Comparison of ENCODE assay signal across 8 mouse cellular contexts in genomic region chr6:72597083-72597874, GRCm38 (mm10). TPM values are rescaled to one million over a fixed set of nuclear protein-coding genes. Genes with fewer than 3 reads are reported as not detected.
DNase-seq lines count a peak whose midpoint lies in the region; ATAC-seq and TF ChIP-seq lines count a peak whose summit lies in the region.

No protein-coding gene starts in this region.

- peak; percentile 28 for DNase-seq in kidney, adult 18-20 months
- no peak for DNase-seq in kidney, adult 11 months
- peak; percentile 44 for DNase-seq in MEL (ENCODE audit: low read depth, low spot score)
- no peak for DNase-seq in hindbrain, postnatal 0 days (ENCODE audit: low spot score)
- peak; percentile 55 for DNase-seq in lung, embryonic 14.5 days
- DNase-seq in stomach, postnatal 0 days (ENCODE audit: low spot score) = peak; percentile 28
- DNase-seq in embryo, embryonic 11 days = no peak

- 0 out of 2 replicates have a peak, but pooled peaks have one; percentile 2 for ATAC-seq in erythroid progenitor cell, adult 5-6 weeks (replicated peaks; ENCODE audit: low FRiP score, poor library complexity, severe bottlenecking)
- no peak for ATAC-seq in hindbrain, postnatal 0 days
- no peak for ATAC-seq in lung, embryonic 14.5 days (ENCODE audit: insufficient read depth)
- no peak for ATAC-seq in stomach, postnatal 0 days (ENCODE audit: low FRiP score, low TSS enrichment)

- H3K27me3 ChIP-seq in MEL (ENCODE audit: control insufficient read depth in 1 of 2, insufficient read depth in 2 of 2, low read length in 2 of 2) = no peaks in the 10 kb centered on the region
- no peaks in the 10 kb centered on the region for H3K27me3 ChIP-seq in hindbrain, postnatal 0 days (ENCODE audit: insufficient read depth, low read length)
- H3K27me3 ChIP-seq in lung, embryonic 14.5 days (ENCODE audit: insufficient read depth, low read length) = no peaks in the 10 kb centered on the region
- H3K27me3 ChIP-seq in stomach, postnatal 0 days (ENCODE audit: control insufficient read depth, insufficient read depth, low read length) = no peaks in the 10 kb centered on the region

- H3K4me2 ChIP-seq in hindbrain, postnatal 0 days (ENCODE audit: low read depth, low read length) = peak overlapping the region; percentile 71
- peak overlapping the region; percentile 79 for H3K4me2 ChIP-seq in lung, embryonic 14.5 days
- H3K4me2 ChIP-seq in stomach, postnatal 0 days (replicated peaks; ENCODE audit: low read depth) = peak overlapping the region; percentile 68

- H3K4me3 ChIP-seq in MEL (ENCODE audit: control insufficient read depth in 1 of 2, insufficient read depth in 1 of 2, low read depth in 2 of 2, low read length in 2 of 2) = peak overlapping the region; percentile 68 to 86
- peak overlapping the region; percentile 52 for H3K4me3 ChIP-seq in hindbrain, postnatal 0 days (ENCODE audit: low read length)
- peak overlapping the region; percentile 65 for H3K4me3 ChIP-seq in lung, embryonic 14.5 days (ENCODE audit: low read depth, low read length)
- H3K4me3 ChIP-seq in stomach, postnatal 0 days (ENCODE audit: low read depth, low read length) = peak overlapping the region; percentile 68

- no peaks in the 10 kb centered on the region for H3K9me3 ChIP-seq in MEL (replicated peaks; ENCODE audit: insufficient read depth, low read length)
- no peaks in the 10 kb centered on the region for H3K9me3 ChIP-seq in hindbrain, postnatal 0 days (ENCODE audit: low read length)
- no peaks in the 10 kb centered on the region for H3K9me3 ChIP-seq in lung, embryonic 14.5 days (ENCODE audit: low read depth, low read length)
- H3K9me3 ChIP-seq in stomach, postnatal 0 days (ENCODE audit: control insufficient read depth, low read length) = no peaks in the 10 kb centered on the region

- H3K4me1 ChIP-seq in MEL (ENCODE audit: control insufficient read depth in 1 of 2, insufficient read depth in 2 of 2, low read length in 2 of 2) = peaks cover 8 to 15% of the 10 kb centered on the region in 2 experiments
- H3K4me1 ChIP-seq in hindbrain, postnatal 0 days (ENCODE audit: insufficient read depth, low read length) = 0 out of 2 replicates have a peak, but pooled peaks cover 15% of the 10 kb centered on the region
- 0 out of 2 replicates have a peak, but pooled peaks cover 10% of the 10 kb centered on the region for H3K4me1 ChIP-seq in lung, embryonic 14.5 days (ENCODE audit: insufficient read depth)
- H3K4me1 ChIP-seq in stomach, postnatal 0 days (replicated peaks; ENCODE audit: control insufficient read depth, insufficient read depth) = 0 out of 2 replicates have a peak, but pooled peaks cover 4% of the 10 kb centered on the region

- no peak for TF ChIP-seq CTCF in MEL (IDR thresholded peaks at IDR 0.05 in 2 of 3, conservative IDR thresholded peaks at IDR 0.05 in 1 of 3; ENCODE audit: control insufficient read depth in 1 of 3, insufficient read depth in 1 of 3, low read depth in 2 of 3, low read length in 3 of 3, poor library complexity in 1 of 3, severe bottlenecking in 1 of 3)
- TF ChIP-seq CTCF in hindbrain, postnatal 0 days (IDR thresholded peaks at IDR 0.05; ENCODE audit: low read depth) = peak; percentile 19; the same call in 1 of the 2 replicates
- TF ChIP-seq CTCF in lung, embryonic 14.5 days (IDR thresholded peaks at IDR 0.05; ENCODE audit: low read depth) = peak; percentile 27
- peak; percentile 46 for TF ChIP-seq CTCF in stomach, postnatal 0 days (IDR thresholded peaks at IDR 0.05; ENCODE audit: low read depth)

- H3K36me3 ChIP-seq in MEL (ENCODE audit: control insufficient read depth in 1 of 2, insufficient read depth in 2 of 2, low read length in 2 of 2) = peaks cover 0 to 9% of the 10 kb centered on the region in 2 experiments; a peak in 2 of 4 replicates
- no peaks in the 10 kb centered on the region for H3K36me3 ChIP-seq in hindbrain, postnatal 0 days (ENCODE audit: insufficient read depth, low read length)
- 0 out of 2 replicates have a peak, but pooled peaks cover 2% of the 10 kb centered on the region for H3K36me3 ChIP-seq in lung, embryonic 14.5 days (ENCODE audit: insufficient read depth)
- H3K36me3 ChIP-seq in stomach, postnatal 0 days (ENCODE audit: control insufficient read depth, insufficient read depth, low read length) = no peaks in the 10 kb centered on the region

- peak overlapping the region; percentile 5; the same call in 1 of the 2 replicates for H3K27ac ChIP-seq in MEL (ENCODE audit: control insufficient read depth, low read depth, low read length)
- peak overlapping the region; percentile 21; the same call in 1 of the 2 replicates for H3K27ac ChIP-seq in hindbrain, postnatal 0 days
- H3K27ac ChIP-seq in lung, embryonic 14.5 days (ENCODE audit: low read depth) = peak overlapping the region; percentile 68
- peak overlapping the region; percentile 94 for H3K27ac ChIP-seq in stomach, postnatal 0 days (replicated peaks)

- no peak for TF ChIP-seq EP300 in MEL (IDR thresholded peaks at IDR 0.05; ENCODE audit: low read depth in 1 of 2, low read length in 2 of 2)
- no peak for TF ChIP-seq EP300 in stomach, postnatal 0 days (optimal IDR thresholded peaks at IDR 0.05)

- peak overlapping the region; percentile 61 for H3K9ac ChIP-seq in MEL (ENCODE audit: control insufficient read depth, low read depth, low read length, poor library complexity, severe bottlenecking)
- H3K9ac ChIP-seq in hindbrain, postnatal 0 days (replicated peaks; ENCODE audit: low read length) = peak overlapping the region; percentile 44
- H3K9ac ChIP-seq in lung, embryonic 14.5 days = peak overlapping the region; percentile 64
- H3K9ac ChIP-seq in stomach, postnatal 0 days (ENCODE audit: low read length) = peak overlapping the region; percentile 75

- TF ChIP-seq POLR2A in MEL (IDR thresholded peaks at IDR 0.05; ENCODE audit: control insufficient read depth in 1 of 2, insufficient read depth in 1 of 2, low read depth in 1 of 2, low read length in 2 of 2, poor library complexity in 1 of 2) = no peak

- peaks cover 5% of the 10 kb centered on the region for H3K79me2 ChIP-seq in MEL (ENCODE audit: control insufficient read depth, insufficient read depth, low read length, poor library complexity)

- WGBS in hindbrain, postnatal 0 days = 38% methylated on average over 13 of the region's 13 CpGs
- 23% methylated on average over 13 of the region's 13 CpGs for WGBS in lung, embryonic 14.5 days
- 17% methylated on average over 13 of the region's 13 CpGs for WGBS in stomach, postnatal 0 days

- TF ChIP-seq RAD21 in MEL (IDR thresholded peaks at IDR 0.05; ENCODE audit: low read depth, low read length) = no peak

TF ChIP-seq in MEL, 35 proteins besides CTCF, POLR2A, EP300 and RAD21 (continues in another document):
- TF ChIP-seq MXI1 (IDR thresholded peaks at IDR 0.05; ENCODE audit: low read depth, low read length) = peak; percentile 32; the same call in 1 of the 2 replicates

RNA-seq across cellular contexts. Expression of gene Elmod3, which starts 0.9 kb away (rescaled TPM):
- total RNA-seq in MEL (2012; rRNA removed) = 4.2 and 4.6 TPM in 2 replicates
- 10 to 100 TPM in 1 of 2 experiments, not detected in 1; 14.1 TPM for polyA plus RNA-seq in MEL (2012; ENCODE audit: insufficient read depth in 1 of 2, insufficient read length in 2 of 2, low read depth in 1 of 2, low replicate concordance in 2 of 2, missing spikeins in 1 of 2)
- 5.0 and 5.9 TPM in 2 replicates for total RNA-seq in erythroid progenitor cell, adult 5-6 weeks (2015; ENCODE audit: low replicate concordance)
- 0.13 and 2.5 TPM in 2 replicates for total RNA-seq in erythroid progenitor cell, adult 5-6 weeks (2017; ENCODE audit: low replicate concordance)
- 23.8 and 26.1 TPM in 2 replicates for total RNA-seq in hindbrain, postnatal 0 days (2014; rRNA removed)
- polyA plus RNA-seq in hindbrain, postnatal 0 days (2015; fragmentation: Nextera tagmentation; extraction: Ambion mirVana) = 16.2 and 18.4 TPM in 2 replicates
- 15.9 and 16.2 TPM in 2 replicates for polyA plus RNA-seq in lung, embryonic 14.5 days (2014; fragmentation: Nextera tagmentation; extraction: Ambion mirVana)
- polyA plus RNA-seq in stomach, postnatal 0 days (2015; fragmentation: Nextera tagmentation; extraction: Ambion mirVana) = 13.3 and 15.8 TPM in 2 replicates

RNA-seq across cellular contexts. Expression of gene Retsat, which starts 1.0 kb away (rescaled TPM):
- total RNA-seq in MEL (2012; rRNA removed) = 35.1 and 40.3 TPM in 2 replicates
- polyA plus RNA-seq in MEL (2012; ENCODE audit: insufficient read depth in 1 of 2, insufficient read length in 2 of 2, low read depth in 1 of 2, low replicate concordance in 2 of 2, missing spikeins in 1 of 2) = 10 to 100 TPM in 1 of 2 experiments, not detected in 1; 61.5 TPM
- 3.4 and 13.0 TPM in 2 replicates for total RNA-seq in erythroid progenitor cell, adult 5-6 weeks (2015; ENCODE audit: low replicate concordance)
- 1.4 and 1.5 TPM in 2 replicates for total RNA-seq in erythroid progenitor cell, adult 5-6 weeks (2017; ENCODE audit: low replicate concordance)
- 4.9 and 12.6 TPM in 2 replicates for total RNA-seq in hindbrain, postnatal 0 days (2014; rRNA removed)
- polyA plus RNA-seq in hindbrain, postnatal 0 days (2015; fragmentation: Nextera tagmentation; extraction: Ambion mirVana) = 10.0 and 11.6 TPM in 2 replicates
- polyA plus RNA-seq in lung, embryonic 14.5 days (2014; fragmentation: Nextera tagmentation; extraction: Ambion mirVana) = 17.2 and 18.4 TPM in 2 replicates
- 54.1 TPM in 2 replicates for polyA plus RNA-seq in stomach, postnatal 0 days (2015; fragmentation: Nextera tagmentation; extraction: Ambion mirVana)

RNA-seq across cellular contexts. Expression of gene Tgoln1, which starts 19.5 kb away (rescaled TPM):
- 19.3 and 23.9 TPM in 2 replicates for total RNA-seq in MEL (2012; rRNA removed)
- polyA plus RNA-seq in MEL (2012; ENCODE audit: insufficient read depth in 1 of 2, insufficient read length in 2 of 2, low read depth in 1 of 2, low replicate concordance in 2 of 2, missing spikeins in 1 of 2) = 100 to 1,000 TPM in 1 of 2 experiments, 10 to 100 TPM in 1; 20.6 to 106 TPM
- total RNA-seq in erythroid progenitor cell, adult 5-6 weeks (2015; ENCODE audit: low replicate concordance) = 14.7 and 28.5 TPM in 2 replicates
- 21.9 and 23.5 TPM in 2 replicates for total RNA-seq in erythroid progenitor cell, adult 5-6 weeks (2017; ENCODE audit: low replicate concordance)
- total RNA-seq in hindbrain, postnatal 0 days (2014; rRNA removed) = 28.5 and 29.8 TPM in 2 replicates
- polyA plus RNA-seq in hindbrain, postnatal 0 days (2015; fragmentation: Nextera tagmentation; extraction: Ambion mirVana) = 36.3 and 36.4 TPM in 2 replicates
- polyA plus RNA-seq in lung, embryonic 14.5 days (2014; fragmentation: Nextera tagmentation; extraction: Ambion mirVana) = 40.4 and 43.2 TPM in 2 replicates
- polyA plus RNA-seq in stomach, postnatal 0 days (2015; fragmentation: Nextera tagmentation; extraction: Ambion mirVana) = 37.2 and 37.7 TPM in 2 replicates

RNA-seq across cellular contexts. Expression of gene Capg, which starts 53.1 kb away (rescaled TPM):
- total RNA-seq in MEL (2012; rRNA removed) = 222 and 241 TPM in 2 replicates
- 100 to 1,000 TPM in 1 of 2 experiments, not detected in 1; 283 TPM for polyA plus RNA-seq in MEL (2012; ENCODE audit: insufficient read depth in 1 of 2, insufficient read length in 2 of 2, low read depth in 1 of 2, low replicate concordance in 2 of 2, missing spikeins in 1 of 2)
- total RNA-seq in erythroid progenitor cell, adult 5-6 weeks (2015; ENCODE audit: low replicate concordance) = 9.0 and 15.5 TPM in 2 replicates
- 12.6 and 28.6 TPM in 2 replicates for total RNA-seq in erythroid progenitor cell, adult 5-6 weeks (2017; ENCODE audit: low replicate concordance)
- total RNA-seq in hindbrain, postnatal 0 days (2014; rRNA removed) = 5.8 and 10.6 TPM in 2 replicates
- 10.0 and 11.2 TPM in 2 replicates for polyA plus RNA-seq in hindbrain, postnatal 0 days (2015; fragmentation: Nextera tagmentation; extraction: Ambion mirVana)
- polyA plus RNA-seq in lung, embryonic 14.5 days (2014; fragmentation: Nextera tagmentation; extraction: Ambion mirVana) = 40.5 and 45.9 TPM in 2 replicates
- 120 and 130 TPM in 2 replicates for polyA plus RNA-seq in stomach, postnatal 0 days (2015; fragmentation: Nextera tagmentation; extraction: Ambion mirVana)

Comparison
In these comparisons a context has a peak if more than half of its experiments do, and no peak if none do; other contexts are left out.
1. DNase-seq: peak in kidney, adult 18-20 months (single experiment), MEL (single experiment), lung, embryonic 14.5 days (single experiment) and stomach, postnatal 0 days (single experiment); none in kidney, adult 11 months (single experiment), hindbrain, postnatal 0 days (single experiment) and embryo, embryonic 11 days (single experiment).
2. H3K27ac ChIP-seq: peak in every context shown above with its lines; median percentile 94 in stomach, postnatal 0 days; 68 in lung, embryonic 14.5 days; 21 in hindbrain, postnatal 0 days; 5 in MEL.
3. CTCF ChIP-seq: peak in hindbrain, postnatal 0 days (single experiment), lung, embryonic 14.5 days (single experiment) and stomach, postnatal 0 days (single experiment); none in MEL (0 of 3).
4. Peak in every context shown above with its lines, with median percentiles within 50 percentile points of each other: H3K4me3 ChIP-seq, H3K9ac ChIP-seq and H3K4me2 ChIP-seq.